Mouse (Mus musculus) B cell, adult 2 months (primary cell): ENCODE data around the gene Gm3646.

Experiments used
- DNase-seq, 2 experiments: peaks; one replicate each; pipeline ENCODE4 v3.0.0; 2022

Gene Gm3646

DNA sequence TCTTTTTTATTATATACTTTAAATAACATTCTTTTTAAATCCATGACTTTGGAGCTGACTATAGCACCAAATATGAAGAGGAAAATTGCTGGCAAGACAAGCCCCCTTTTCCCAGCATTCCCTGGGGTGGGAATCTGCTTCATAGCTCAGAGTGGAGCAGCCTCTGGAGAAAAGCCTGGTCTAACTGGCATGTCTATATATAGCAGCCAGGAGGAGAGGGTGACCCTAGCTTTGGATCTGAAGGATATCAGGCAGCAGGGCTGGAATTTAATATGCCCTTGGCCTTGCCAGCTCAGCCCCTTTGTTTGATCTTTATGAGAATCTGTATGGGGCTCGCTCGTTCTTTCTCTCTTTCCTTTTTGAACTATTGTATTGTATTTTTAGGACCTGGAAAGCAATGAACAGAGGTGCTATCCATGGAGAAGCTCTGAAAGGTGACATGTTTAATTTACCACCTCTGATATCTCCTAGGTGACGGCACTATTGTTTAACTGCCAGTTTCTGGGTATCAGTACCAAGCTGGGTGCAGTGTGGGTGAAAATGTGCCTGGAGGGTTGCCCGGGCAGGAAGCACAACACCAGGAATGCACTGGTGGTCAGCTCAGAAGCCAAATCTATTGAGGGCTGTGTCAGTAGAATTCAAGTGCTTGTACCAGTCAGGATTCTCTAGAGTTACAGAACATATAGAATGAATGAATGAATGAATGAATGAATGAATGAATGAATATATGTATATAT lies at the start of gene Gm3646:
Gene Gm3646, minus strand, starts transcription at position 90 of the 737 bp plus-strand sequence.
- DNase-seq = no peak

DNA sequence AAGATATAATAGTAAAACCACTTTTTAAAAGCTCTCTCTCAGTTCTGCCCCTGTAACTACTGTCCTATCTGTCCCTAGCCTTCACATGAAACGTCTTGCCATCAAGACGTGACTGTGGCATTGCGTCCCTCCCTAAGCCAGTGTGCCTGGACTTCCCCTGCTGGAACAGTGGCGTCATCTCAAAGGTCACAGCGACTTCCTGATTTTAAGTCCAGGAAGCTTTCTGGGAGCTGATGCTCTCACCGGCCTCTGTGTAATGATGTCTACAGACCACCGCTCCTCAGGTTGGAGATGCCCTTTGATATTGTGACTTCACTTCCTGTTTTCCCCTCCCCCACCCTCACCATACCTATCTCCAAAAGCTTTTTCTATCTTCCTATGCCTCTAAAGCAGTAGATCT lies 41.9 kb upstream of the Gm3646 start:
- no peak for DNase-seq

DNA sequence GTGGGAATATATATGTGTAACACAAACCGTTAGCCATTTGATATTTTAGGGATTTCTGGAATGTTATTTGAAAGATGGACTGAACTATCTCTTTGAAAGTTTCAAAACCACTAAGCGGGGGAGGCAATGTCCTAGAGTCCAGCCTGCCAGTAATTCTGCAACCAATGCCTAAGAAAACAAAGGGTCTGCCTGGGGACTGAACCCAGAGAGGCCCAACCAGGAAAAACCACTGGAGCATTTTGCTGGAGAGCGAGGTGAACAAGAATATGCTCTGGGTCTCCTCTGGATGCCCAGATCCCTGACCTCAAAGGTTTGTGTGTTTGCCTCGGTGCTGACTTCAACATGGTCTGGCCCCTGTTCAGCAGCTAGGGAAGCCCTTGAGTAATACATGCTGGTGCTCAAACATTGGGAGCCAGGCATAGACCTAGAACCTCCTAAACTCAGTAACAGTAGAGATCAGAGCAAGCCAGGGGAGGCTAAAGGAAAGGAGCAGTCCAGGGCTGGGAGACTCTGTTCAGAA lies 41.0 kb upstream of the Gm3646 start:
- no peak for DNase-seq

DNA sequence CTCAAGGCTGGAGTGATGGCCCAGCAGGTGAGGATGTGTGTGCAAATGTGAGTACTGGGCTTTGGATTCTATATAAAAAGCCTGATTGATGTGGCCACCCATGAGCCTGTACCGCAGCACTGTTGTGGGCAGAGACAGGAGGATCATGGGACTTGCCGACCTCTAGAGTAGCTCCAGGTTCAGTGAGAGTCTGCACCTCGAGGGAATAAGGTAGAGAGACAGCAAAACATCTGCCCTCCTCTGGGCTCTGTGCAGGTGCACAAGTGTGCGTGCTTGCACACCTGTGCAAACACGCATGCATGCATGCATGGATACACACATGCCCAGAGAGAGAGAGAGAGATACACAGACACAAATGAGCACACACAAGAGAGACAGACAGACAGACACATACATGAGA lies 38.2 kb upstream of the Gm3646 start:
- DNase-seq = no peak

DNA sequence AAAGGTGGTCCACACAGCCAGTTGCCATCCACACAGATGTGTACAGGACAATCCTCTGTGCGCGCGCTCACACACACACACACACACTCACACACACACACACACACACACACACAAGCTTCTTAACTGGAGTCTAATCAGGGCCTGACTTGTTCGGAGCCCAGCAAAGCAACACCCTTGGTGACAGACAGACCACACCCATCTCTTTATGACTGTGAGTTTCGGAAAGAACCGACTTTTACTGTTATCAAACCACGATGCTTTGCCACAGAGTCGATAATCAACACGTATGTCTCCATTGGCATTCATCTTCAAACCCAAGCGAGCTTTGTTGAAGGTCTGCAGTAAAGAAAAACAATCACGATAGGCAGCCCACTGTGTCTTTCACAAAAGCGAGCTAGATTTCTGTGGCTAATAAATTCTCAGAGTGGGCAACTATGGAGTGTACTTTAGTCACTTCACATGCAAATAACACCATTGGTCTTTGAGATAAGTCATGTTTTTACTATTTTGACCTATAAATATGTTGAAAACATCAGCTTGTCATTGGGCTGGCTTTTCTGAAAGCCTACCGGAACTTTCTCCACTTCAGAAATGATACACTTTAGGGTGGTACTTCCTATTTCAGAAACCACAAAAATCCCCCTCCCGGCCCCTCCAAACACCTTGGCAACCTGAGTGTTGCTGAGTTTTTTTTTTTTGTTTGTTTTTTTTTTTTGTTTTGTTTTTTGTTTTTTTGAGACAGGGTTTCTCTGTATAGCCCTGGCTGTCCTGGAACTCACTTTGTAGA lies 37.3 kb upstream of the Gm3646 start:
- DNase-seq = no peak

DNA sequence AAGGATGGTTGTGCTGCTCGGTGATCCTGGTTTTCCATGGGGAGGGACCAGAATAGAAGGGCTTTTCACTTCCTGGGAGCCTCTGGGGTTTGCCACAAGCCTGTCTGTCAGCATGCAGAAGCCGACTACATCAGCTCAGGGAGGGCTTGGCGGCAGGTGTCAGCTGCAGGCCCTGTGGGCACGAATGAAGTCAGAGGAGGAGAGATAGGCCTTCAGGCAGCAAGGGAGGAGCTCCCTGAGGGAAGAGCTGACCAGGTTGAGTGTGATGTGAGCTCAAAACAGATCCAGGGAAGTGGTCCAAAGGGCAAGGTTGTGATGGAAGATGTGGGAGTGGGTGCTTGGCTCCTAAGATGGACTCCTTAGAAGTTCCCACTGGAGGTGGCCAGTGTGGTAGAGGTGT lies 35.7 kb upstream of the Gm3646 start:
- no peak for DNase-seq

DNA sequence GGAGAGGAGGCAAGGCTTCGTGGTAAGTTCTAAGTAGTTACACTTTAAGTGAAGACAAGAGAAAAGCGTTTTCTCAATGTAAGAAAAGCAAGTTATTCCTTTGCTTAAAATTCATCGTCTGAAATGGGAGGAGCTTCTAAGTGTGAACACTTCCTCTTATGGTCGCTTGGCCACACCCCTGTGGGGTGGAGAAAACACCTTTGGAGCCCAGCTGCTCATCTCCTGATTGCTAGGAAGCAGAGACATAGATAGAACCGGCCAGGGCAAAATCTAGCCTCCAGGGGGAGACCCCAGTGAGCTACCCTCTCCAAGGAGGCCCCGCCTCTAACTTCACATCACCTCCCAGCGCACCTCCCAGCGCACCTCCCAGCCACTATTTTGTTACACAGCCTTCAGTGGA lies 34.7 kb upstream of the Gm3646 start:
- DNase-seq = peak; percentile 31 to 51

DNA sequence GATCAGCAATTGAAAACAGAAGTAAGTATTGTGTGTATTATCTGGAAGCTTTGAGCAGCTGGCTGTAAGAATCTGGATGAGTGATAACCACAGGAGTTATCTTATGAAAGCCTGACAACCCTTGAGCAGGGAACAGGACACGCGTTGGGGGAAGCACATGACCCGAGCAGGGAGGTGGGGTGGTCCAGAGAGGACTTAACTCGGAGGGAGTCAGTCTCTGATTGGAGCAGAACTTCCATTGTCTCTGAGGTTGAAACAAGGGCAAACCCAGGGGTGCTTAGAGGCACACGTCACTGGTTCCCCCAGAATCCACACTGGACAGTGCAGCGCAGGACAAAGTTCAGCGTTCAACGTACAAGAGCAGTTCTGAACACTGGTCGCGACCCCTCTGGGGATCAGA lies 34.1 kb upstream of the Gm3646 start:
- DNase-seq = no peak

DNA sequence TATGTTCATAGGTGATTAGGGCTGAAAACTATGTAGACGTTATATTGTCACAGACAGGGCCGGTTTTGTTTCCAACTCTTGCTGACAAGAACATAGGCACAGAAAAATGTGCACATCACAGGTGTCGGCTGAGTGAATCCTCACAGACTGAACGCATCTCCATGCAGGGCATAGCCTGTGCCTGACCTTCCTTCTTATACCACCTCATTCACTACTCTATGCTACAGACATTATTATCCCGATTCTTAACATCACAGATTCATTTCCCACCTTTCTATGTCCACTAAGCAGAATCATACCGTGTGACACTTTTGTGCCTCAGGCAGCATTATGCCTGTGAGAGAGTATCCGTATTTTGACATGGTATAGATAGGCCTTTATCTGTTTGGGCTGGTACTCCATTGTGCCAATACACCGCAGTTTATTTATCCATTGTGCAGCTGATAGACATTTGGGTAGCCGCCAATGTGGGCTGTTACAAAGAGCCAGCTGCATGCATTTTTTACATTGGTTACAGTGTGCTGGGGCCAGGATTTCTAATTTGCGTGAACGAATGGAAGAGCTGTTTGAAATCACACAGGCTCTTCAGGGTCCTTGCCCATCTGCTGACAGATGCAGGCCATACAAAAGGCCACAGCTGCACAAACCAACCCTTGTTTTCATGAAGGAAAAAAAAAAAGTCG lies 33.5 kb upstream of the Gm3646 start:
- DNase-seq = no peak

DNA sequence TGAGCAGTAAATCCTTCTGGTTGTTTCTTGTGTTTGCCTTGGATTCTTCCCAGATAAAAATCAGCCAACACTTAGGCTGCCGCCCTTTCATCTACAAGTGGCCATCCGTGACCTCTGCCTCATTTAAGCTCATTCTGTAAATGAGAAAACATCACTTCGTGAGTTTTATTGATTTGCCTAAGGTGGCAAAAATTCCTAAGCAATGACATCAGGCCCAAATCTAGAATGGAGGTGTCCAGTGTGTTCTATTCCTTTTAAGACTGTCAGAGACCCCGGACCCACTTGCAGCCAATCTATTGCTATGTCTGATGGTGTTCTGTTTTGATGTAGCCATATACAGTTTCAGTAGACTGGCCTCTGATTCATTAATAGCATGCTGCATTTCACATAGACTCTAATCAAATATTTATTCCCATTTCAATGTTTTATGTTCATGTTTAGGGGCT lies 26.5 kb upstream of the Gm3646 start:
- no peak for DNase-seq

DNA sequence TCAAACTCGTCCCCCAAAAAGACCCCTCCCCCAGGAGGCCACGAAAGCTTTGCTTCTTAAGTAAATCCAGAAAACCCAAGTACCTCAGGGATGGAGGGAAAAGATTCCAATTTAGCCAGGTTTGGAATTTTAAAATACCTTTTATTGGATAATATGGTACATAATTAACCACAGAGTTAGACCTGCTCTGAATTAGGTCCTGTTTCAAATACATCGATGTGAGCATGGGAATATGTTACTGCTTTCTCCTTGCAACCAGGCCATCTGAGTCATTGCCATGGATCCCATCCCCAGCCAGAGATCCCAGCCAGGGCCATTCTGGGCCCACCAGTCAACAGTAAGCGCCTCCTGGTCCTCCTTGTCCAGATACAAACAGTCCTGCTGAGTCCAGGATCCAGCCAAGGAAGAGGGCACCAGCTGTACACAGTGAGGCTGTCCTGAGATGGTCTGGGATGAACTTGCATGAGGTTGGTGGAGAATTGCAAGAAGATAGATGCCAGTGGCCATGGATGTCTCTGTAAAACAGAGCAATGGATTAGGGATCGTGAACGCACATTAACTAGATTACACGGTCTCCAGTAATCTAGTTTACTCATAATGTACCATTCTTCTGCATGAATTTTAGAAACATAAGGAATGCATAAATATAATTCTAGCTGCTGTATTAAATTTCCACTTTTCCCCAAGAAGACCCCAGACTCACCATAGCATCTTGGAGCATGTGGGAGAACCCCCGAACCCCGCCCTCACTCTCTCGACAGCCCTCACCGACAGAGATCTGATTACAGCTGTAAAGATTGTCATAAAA lies 25.9 kb upstream of the Gm3646 start:
- DNase-seq = no peak

DNA sequence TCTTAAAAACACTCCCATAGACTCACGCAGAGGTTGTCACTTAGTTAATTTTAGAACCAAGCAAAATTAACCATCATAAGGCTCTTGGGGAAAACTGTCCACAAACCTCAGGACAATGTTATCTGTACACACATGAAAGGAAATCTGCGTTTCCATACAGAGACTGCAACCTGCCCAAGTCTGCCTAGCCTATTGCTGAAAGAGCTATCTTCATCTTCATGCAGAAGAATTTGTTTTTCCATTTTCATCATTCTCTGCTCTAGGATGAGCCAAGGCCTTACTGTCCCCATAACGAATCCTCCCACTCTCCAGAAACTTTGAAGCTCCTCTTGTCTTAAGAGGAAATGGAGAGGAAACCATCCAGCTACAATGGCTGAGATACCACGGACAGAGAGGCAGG lies 19.8 kb upstream of the Gm3646 start:
- no peak for DNase-seq

DNA sequence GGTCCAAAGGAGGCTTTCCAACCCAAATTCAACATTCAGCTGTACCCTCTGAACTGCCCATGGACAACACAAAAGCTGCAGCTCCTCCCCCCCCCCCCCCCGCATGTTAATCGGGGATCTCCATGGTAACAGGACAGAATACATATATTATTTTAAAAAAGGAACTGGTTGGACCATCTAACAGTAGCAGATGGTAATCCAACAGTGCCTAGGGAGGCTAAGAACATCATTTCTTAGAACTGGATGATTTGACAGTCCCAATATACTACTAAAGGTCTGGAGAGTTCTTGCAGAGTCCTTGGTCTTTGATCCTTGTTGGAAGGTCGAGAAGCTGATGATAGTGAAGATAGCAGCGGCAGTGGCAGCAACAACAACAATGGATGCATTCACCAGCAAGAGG lies 19.1 kb upstream of the Gm3646 start:
- no peak for DNase-seq

DNA sequence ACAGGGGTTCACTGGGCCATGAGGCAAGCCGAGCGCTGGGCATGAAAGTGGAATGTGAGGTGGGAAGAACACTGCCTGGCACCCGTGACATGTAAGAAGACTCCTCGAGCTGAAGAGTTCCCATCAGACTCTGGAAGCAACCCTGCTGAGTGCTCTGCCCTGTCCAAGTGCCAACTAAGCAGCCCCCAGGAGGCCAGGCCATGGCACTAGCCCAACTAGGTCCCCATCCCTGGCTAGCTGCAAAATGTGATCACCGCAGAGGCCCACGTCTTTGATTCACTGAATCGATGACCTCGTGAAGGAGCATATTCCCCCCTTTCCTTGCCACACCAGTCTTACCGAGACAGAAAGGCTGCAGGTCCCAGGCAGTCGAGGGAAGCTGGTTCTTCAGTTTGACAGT lies 14.5 kb upstream of the Gm3646 start:
- DNase-seq = no peak

DNA sequence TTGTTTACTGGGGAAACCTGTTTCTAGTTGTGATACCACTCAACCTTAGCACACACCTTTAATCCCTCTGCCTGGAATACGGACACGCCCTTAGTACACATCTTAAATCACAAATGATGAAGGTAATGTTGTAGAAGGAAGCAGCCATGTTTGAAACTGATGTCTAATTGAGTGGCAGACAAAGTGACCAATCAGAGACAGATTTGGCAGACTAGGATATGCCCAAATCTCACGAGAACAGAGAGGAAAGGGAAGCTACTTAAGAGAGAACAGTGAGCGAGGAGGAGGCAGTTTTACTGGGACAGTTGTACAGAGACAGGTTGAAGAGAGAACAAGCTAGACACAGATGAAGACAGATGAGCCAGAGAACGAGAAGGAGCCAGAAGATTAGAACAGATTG lies 10.6 kb upstream of the Gm3646 start:
- no peak for DNase-seq

DNA sequence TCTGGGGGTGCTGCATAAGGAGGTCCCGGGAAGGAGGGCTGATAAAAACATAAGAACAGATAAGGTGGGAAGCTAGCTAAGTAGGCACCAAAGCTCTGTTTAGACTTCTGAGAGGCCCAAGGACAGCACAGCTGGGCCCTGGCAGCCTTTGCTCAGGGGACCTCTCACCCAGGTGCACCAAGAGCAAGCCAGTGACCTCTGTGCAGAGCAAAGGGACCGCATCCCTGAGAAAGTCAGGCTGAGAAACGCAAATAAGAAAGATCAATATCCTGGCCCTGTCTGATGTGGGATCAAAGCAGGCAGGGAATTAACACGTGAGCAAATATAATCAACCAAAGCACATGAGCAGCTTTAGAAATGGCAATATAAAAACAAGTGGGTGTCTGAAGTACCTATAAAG lies 7.9 kb upstream of the Gm3646 start:
- no peak for DNase-seq

DNA sequence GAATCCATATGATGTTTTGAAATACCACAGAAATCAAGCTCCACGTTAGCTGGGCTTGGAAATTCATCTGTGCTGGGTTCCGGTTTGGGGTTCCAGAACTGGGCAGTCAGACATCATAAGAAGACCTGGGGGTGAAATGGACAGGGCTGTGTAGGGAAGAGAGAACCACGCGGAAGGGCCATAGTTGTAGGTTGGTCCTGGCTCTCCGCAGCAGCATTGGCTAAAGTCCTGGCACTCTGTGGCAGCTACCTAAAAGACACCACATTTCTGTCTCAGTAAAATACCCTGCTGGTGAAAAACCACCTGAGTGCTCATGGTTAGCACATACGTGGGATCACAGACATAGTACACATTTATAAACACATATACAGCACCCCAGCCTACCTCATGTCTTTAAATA lies 343 bp downstream of the Gm3646 start:
- DNase-seq = no peak

DNA sequence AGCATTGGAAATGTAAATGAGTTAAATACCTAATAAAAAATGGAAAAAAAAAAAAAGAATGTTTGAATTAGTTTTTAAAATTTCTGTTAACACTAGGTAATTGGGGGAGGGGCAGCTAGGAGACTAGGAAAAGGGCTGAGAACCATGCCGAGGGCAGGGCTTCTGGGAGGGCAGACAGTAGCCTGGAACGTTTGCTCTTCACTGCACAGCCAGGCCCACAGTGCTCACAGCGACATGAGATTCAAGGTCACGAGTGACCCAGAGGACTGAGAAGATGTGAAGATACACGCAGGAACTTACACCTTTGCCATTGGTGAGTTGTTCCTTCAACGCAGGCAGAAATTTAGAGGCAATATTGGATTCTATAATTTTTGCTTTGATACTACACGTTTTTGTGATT lies 2.2 kb downstream of the Gm3646 start:
- DNase-seq = no peak

DNA sequence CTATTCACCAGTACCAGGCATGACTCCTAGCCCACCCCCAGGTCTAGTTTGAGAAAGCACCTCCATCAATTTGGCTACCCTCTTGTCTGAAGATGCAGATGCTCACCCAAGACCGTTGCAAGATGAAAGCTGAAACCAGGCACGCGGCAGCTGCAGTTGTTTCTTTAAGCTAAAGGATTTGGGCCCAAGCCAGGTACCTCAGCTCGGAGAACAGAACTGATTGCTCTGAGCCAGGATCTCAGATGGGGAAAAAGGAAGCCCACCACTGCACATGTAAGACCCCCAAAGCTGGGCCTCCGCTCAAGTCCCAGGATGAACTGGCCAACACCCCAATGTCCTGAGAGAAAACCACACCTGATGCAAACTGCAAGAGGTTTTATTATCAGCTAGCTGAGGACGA lies 7.6 kb downstream of the Gm3646 start:
- no peak for DNase-seq

DNA sequence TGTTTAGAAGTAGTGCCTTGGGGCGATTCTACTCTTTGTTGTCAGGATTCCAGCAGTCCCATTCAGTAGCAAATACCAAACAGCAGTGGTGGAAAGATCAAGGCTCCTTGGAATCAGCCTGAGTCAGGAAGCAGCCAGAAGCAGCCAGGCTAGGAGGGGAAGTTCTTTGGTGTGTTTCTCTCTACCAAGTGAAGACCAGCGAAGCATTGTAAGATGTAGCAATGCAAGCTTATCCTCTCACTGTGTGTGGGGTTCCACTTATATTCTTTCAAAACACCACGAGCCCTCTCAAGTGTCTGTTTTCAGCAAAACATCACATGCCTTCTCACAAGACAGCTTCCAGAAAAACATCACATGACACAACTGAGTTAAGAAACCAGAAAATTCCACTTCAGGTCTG lies 8.4 kb downstream of the Gm3646 start:
- DNase-seq = no peak

DNA sequence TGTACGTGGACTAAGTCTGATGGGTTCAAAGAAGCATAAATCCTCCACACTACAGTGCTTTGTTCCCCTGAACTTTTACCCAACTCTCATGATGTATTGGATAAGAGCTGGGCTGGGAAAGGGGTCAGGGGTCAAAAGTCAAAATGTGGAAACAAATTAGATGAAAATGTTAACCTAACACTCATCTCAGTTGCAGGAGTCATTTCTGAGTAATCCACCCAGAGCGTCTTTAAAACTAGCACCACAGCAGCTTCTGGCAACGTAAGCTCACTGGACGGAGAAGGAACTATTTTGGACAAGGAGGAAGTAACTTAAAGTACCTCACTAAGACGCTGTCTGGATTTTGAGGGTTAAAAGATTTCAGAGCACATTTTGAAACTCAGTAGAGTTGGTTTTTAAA lies 20.5 kb downstream of the Gm3646 start:
- DNase-seq = no peak

DNA sequence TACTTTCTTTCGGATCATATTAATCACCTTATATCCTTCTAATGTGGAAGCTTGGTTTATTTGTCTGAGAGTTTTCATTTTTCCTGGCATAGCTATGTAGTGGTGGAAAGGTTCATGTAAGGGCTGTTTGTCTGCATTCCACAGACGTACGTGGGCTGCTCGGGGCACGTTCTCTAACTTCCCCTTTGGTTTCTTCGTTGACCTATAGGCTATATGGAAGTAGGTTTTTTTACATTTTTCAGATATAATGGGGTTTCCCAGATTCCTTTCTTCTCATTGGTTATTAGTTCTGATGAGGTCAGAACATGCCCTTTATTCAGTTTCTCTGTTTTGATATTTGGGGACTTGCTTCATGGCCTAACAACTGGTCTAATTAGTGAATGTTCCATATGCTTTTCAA lies 23.3 kb downstream of the Gm3646 start:
- no peak for DNase-seq
